In genomic region chr9:83981234-83981633, GRCm38 (mm10) we compare ENCODE assay signal across 28 mouse cellular contexts.
"Had no signal": no experiment of that assay in that cellular context is flagged by ENCODE, and none has a peak within 500 bp of the region (broad histone marks: within the 10 kb centered on the region; RNA-seq: fewer than 3 reads in every experiment).

No protein-coding gene starts in this region.

- H3K27ac ChIP-seq: gastrocnemius, adult 2 months; heart, adult 2 months; heart, embryonic 13.5 days; heart, embryonic 15.5 days; hindbrain, embryonic 10.5 days; hindbrain, embryonic 12.5 days; hindbrain, embryonic 14.5 days; intestine, embryonic 15.5 days; limb, embryonic 10.5 days; limb, embryonic 12.5 days; liver, embryonic 13.5 days; liver, embryonic 15.5 days had no signal

- H3K9ac ChIP-seq: heart, embryonic 13.5 days; heart, embryonic 15.5 days; hindbrain, embryonic 12.5 days; hindbrain, embryonic 14.5 days; intestine, embryonic 15.5 days; limb, embryonic 12.5 days; liver, embryonic 13.5 days; liver, embryonic 15.5 days had no signal

- H3K36me3 ChIP-seq: heart, embryonic 13.5 days; heart, embryonic 15.5 days; hindbrain, embryonic 12.5 days; intestine, embryonic 15.5 days; limb, embryonic 12.5 days; liver, embryonic 13.5 days; liver, embryonic 15.5 days had no signal

- ATAC-seq: hindbrain, embryonic 16.5 days; inflammation-experienced regulatory T-cells, adult 6 months; intestine, embryonic 15.5 days; intestine, postnatal 0 days had no signal

- H3K4me2 ChIP-seq: heart, embryonic 11.5 days; heart, embryonic 13.5 days; heart, embryonic 15.5 days; hindbrain, embryonic 12.5 days; hindbrain, embryonic 14.5 days; intestine, embryonic 15.5 days; limb, embryonic 12.5 days; liver, embryonic 11.5 days; liver, embryonic 13.5 days; liver, embryonic 15.5 days had no signal

- H3K4me3 ChIP-seq: gastrocnemius, adult 2 months; heart, adult 2 months; heart, embryonic 13.5 days; heart, embryonic 15.5 days; hindbrain, embryonic 10.5 days; hindbrain, embryonic 12.5 days; intestine, embryonic 15.5 days; layer of hippocampus, adult 2 months; limb, embryonic 10.5 days; limb, embryonic 12.5 days; liver, embryonic 13.5 days; liver, embryonic 15.5 days had no signal

- H3K9me3 ChIP-seq: heart, embryonic 15.5 days; hindbrain, embryonic 10.5 days; hindbrain, embryonic 12.5 days; intestine, embryonic 15.5 days; limb, embryonic 10.5 days; limb, embryonic 12.5 days; liver, embryonic 13.5 days; liver, embryonic 15.5 days had no signal

- DNase-seq: gastrocnemius, adult 2 months; gastrocnemius, postnatal 10 days; gastrocnemius, postnatal 25 days; heart, adult 2 months; heart, postnatal 14 days; heart, postnatal 4 days; kidney, adult 18-20 months; kidney, adult 8-10 months; kidney, postnatal 10 days; kidney, postnatal 25 days; kidney, postnatal 4 days; liver; liver, embryonic 13.5 days had no signal

- H3K4me1 ChIP-seq: heart, embryonic 15.5 days; hindbrain, embryonic 10.5 days; hindbrain, embryonic 12.5 days; intestine, embryonic 15.5 days; limb, embryonic 10.5 days; limb, embryonic 12.5 days; liver, embryonic 13.5 days; liver, embryonic 15.5 days had no signal

- H3K27me3 ChIP-seq: heart, embryonic 13.5 days; heart, embryonic 15.5 days; hindbrain, embryonic 12.5 days; intestine, embryonic 15.5 days; limb, embryonic 12.5 days; liver, embryonic 13.5 days; liver, embryonic 15.5 days had no signal
